Mouse (Mus musculus): ENCODE data around the gene Mrps21. TPM values are rescaled to one million over a fixed set of nuclear protein-coding genes. Genes with fewer than 3 reads are reported as not detected.
A peak's percentile ranks its signal among the peaks of the same experiment; 100 is the strongest.
"Not testable (repeated sequence)": the region's sequence is repeated elsewhere in the genome, so short reads cannot be mapped to it uniquely, and the experiment has no call there.

Mrps21 gene
- polyA plus RNA-seq, 1 experiment from 2014 or later: 359 TPM

GRCm38 (mm10) chr3:95894317-95895160 lies 23.2 kb upstream of the Mrps21 start:
- Histone ChIP-seq H3K4me3 (ENCODE audit: low read depth, low read length) (peak overlapping the region; percentile 65), H3K4me2 (ENCODE audit: low read depth, severe bottlenecking) (peak overlapping the region; percentile 83), H3K9me3 (ENCODE audit: control insufficient read depth, low read length) (no peaks in the 10 kb centered on the region), H3K36me3 (ENCODE audit: control insufficient read depth, insufficient read depth, low read length) (0 out of 2 replicates have a peak, but pooled peaks cover 2% of the 10 kb centered on the region), H3K9ac (ENCODE audit: low read length) (peak overlapping the region; percentile 72), H3K27me3 (ENCODE audit: control insufficient read depth, insufficient read depth, low read length) (no peaks in the 10 kb centered on the region), H3K4me1 (ENCODE audit: control insufficient read depth, insufficient read depth, low read length) (peaks cover 15% of the 10 kb centered on the region; the same call in 1 of the 2 replicates), H3K27ac (replicated peaks; ENCODE audit: low read depth, low read length) (no peak overlapping the region)
- 11% methylated on average over 16 of the region's 16 CpGs for WGBS
- DNase-seq (ENCODE audit: low spot score): no peak
- ATAC-seq (ENCODE audit: insufficient number of reproducible peaks, low FRiP score, low TSS enrichment, low read depth): 0 out of 2 replicates have a peak, but pooled peaks have one; percentile 0

- Histone ChIP-seq H3K4me2 (ENCODE audit: low read depth, severe bottlenecking) (peak within 1 kb of the TSS; percentile 83), H3K4me3 (ENCODE audit: low read depth, low read length) (peak within 1 kb of the TSS; percentile 65), H3K9ac (ENCODE audit: low read length) (peak within 1 kb of the TSS; percentile 72), H3K4me1 (ENCODE audit: control insufficient read depth, insufficient read depth, low read length) (peaks cover 15% of the 10 kb centered on the region; the same call in 1 of the 2 replicates), H3K27ac (replicated peaks; ENCODE audit: low read depth, low read length) (0 out of 2 replicates have a peak within 1 kb of the TSS, but pooled peaks have one; percentile 16)
- H3K27me3 ChIP-seq (ENCODE audit: control insufficient read depth, insufficient read depth, low read length); H3K36me3 ChIP-seq (ENCODE audit: control insufficient read depth, insufficient read depth, low read length); H3K9me3 ChIP-seq (ENCODE audit: control insufficient read depth, low read length): not testable (repeated sequence)
- DNase-seq (ENCODE audit: low spot score): peak; percentile 95
- WGBS: under 1% methylated on average over 25 of the region's 43 CpGs
- peak; percentile 95 for ATAC-seq (ENCODE audit: insufficient number of reproducible peaks, low FRiP score, low TSS enrichment, low read depth)
Measured at GRCm38 (mm10) chr3:95893606-95894316, 22.4 kb upstream of the Mrps21 start, which contains the start of gene Aph1a. TSS of gene Aph1a (plus strand) at chr3:95893969.

- DNase-seq (ENCODE audit: low spot score) (no peak), ATAC-seq (ENCODE audit: insufficient number of reproducible peaks, low FRiP score, low TSS enrichment, low read depth) (no peak)
- Histone ChIP-seq H3K4me1 (ENCODE audit: control insufficient read depth, insufficient read depth, low read length) (peaks cover 15% of the 10 kb centered on the region; the same call in 1 of the 2 replicates), H3K4me2 (ENCODE audit: low read depth, severe bottlenecking) (peak overlapping the region; percentile 42), H3K9me3 (ENCODE audit: control insufficient read depth, low read length) (no peaks in the 10 kb centered on the region), H3K27me3 (ENCODE audit: control insufficient read depth, insufficient read depth, low read length) (no peaks in the 10 kb centered on the region), H3K27ac (replicated peaks; ENCODE audit: low read depth, low read length) (0 out of 2 replicates have a peak overlapping the region, but pooled peaks have one; percentile 16), H3K9ac (ENCODE audit: low read length) (no peak overlapping the region; the same call in 1 of the 2 replicates), H3K36me3 (ENCODE audit: control insufficient read depth, insufficient read depth, low read length) (0 out of 2 replicates have a peak, but pooled peaks cover 2% of the 10 kb centered on the region), H3K4me3 (ENCODE audit: low read depth, low read length) (peak overlapping the region; percentile 65)
- 11% methylated on average over 7 of the region's 7 CpGs for WGBS
Measured at GRCm38 (mm10) chr3:95893126-95893525, 21.8 kb upstream of the Mrps21 start.

- peak overlapping the region; percentile 35; the same call in 1 of the 2 replicates for H3K9ac ChIP-seq (ENCODE audit: low read length)
- H3K4me2 ChIP-seq (ENCODE audit: low read depth, severe bottlenecking): peak overlapping the region; percentile 29; the same call in 1 of the 2 replicates
- no peak overlapping the region for H3K4me3 ChIP-seq (ENCODE audit: low read depth, low read length)
- no peaks in the 10 kb centered on the region for H3K9me3 ChIP-seq (ENCODE audit: control insufficient read depth, low read length)
- H3K36me3 ChIP-seq (ENCODE audit: control insufficient read depth, insufficient read depth, low read length): no peaks in the 10 kb centered on the region
- DNase-seq (ENCODE audit: low spot score): no peak
- peaks cover 15% of the 10 kb centered on the region; the same call in 1 of the 2 replicates for H3K4me1 ChIP-seq (ENCODE audit: control insufficient read depth, insufficient read depth, low read length)
- 0 out of 2 replicates have a peak overlapping the region, but pooled peaks have one; percentile 4 for H3K27ac ChIP-seq (replicated peaks; ENCODE audit: low read depth, low read length)
- 35% methylated on average over 11 of the region's 11 CpGs for WGBS
- no peak for ATAC-seq (ENCODE audit: insufficient number of reproducible peaks, low FRiP score, low TSS enrichment, low read depth)
- H3K27me3 ChIP-seq (ENCODE audit: control insufficient read depth, insufficient read depth, low read length): no peaks in the 10 kb centered on the region
Measured at GRCm38 (mm10) chr3:95892066-95893052, 21.0 kb upstream of the Mrps21 start.

- Histone ChIP-seq H3K9ac (ENCODE audit: low read length) (peak within 1 kb of the TSS; percentile 35; the same call in 1 of the 2 replicates), H3K36me3 (ENCODE audit: control insufficient read depth, insufficient read depth, low read length) (no peaks in the 10 kb centered on the region), H3K4me2 (ENCODE audit: low read depth, severe bottlenecking) (peak within 1 kb of the TSS; percentile 29; the same call in 1 of the 2 replicates), H3K27ac (replicated peaks; ENCODE audit: low read depth, low read length) (0 out of 2 replicates have a peak within 1 kb of the TSS, but pooled peaks have one; percentile 30), H3K9me3 (ENCODE audit: control insufficient read depth, low read length) (no peaks in the 10 kb centered on the region), H3K27me3 (ENCODE audit: control insufficient read depth, insufficient read depth, low read length) (no peaks in the 10 kb centered on the region), H3K4me3 (ENCODE audit: low read depth, low read length) (no peak within 1 kb of the TSS), H3K4me1 (ENCODE audit: control insufficient read depth, insufficient read depth, low read length) (peaks cover 15% of the 10 kb centered on the region; the same call in 1 of the 2 replicates)
- DNase-seq (ENCODE audit: low spot score): no peak
- 26% methylated on average over 12 of the region's 12 CpGs for WGBS
- ATAC-seq (ENCODE audit: insufficient number of reproducible peaks, low FRiP score, low TSS enrichment, low read depth): no peak
Measured at GRCm38 (mm10) chr3:95891211-95892065, 20.1 kb upstream of the Mrps21 start, which contains the start of gene BC028528. TSS of gene BC028528 (minus strand) at chr3:95892005.

DNA sequence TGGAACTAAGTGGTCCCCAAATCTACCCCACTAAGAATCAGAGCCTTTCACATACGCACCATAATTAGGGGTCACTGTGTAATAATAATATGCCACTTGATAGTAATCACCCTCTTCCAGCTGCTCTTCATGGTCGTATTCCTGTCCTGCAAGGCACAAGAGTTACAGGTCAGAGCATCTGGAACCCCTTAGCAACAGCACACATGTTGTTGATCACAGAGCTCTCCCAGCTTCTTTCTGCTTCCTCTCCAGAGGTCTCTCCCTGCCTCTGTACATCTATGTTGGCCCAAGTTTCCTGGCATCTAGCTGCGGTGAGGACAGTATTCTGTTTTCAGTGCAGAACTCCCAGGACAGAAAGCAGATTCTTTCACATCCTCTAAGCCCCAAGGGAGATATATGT lies 18.3 kb upstream of the Mrps21 start:
- H3K36me3 ChIP-seq (ENCODE audit: control insufficient read depth, insufficient read depth, low read length): no peaks in the 10 kb centered on the region
- H3K4me3 ChIP-seq (ENCODE audit: low read depth, low read length): no peak overlapping the region
- no peaks in the 10 kb centered on the region for H3K27me3 ChIP-seq (ENCODE audit: control insufficient read depth, insufficient read depth, low read length)
- DNase-seq (ENCODE audit: low spot score): peak; percentile 67
- no peak overlapping the region for H3K4me2 ChIP-seq (ENCODE audit: low read depth, severe bottlenecking)
- H3K9me3 ChIP-seq (ENCODE audit: control insufficient read depth, low read length): no peaks in the 10 kb centered on the region
- ATAC-seq (ENCODE audit: insufficient number of reproducible peaks, low FRiP score, low TSS enrichment, low read depth): no peak
- H3K27ac ChIP-seq (replicated peaks; ENCODE audit: low read depth, low read length): no peak overlapping the region
- 17% methylated on average over 3 of the region's 3 CpGs for WGBS
- no peak overlapping the region for H3K9ac ChIP-seq (ENCODE audit: low read length)
- peaks cover 11% of the 10 kb centered on the region; the same call in 1 of the 2 replicates for H3K4me1 ChIP-seq (ENCODE audit: control insufficient read depth, insufficient read depth, low read length)

- no peaks in the 10 kb centered on the region for H3K36me3 ChIP-seq (ENCODE audit: control insufficient read depth, insufficient read depth, low read length)
- H3K4me1 ChIP-seq (ENCODE audit: control insufficient read depth, insufficient read depth, low read length): peaks cover 14% of the 10 kb centered on the region
- no peaks in the 10 kb centered on the region for H3K27me3 ChIP-seq (ENCODE audit: control insufficient read depth, insufficient read depth, low read length)
- DNase-seq (ENCODE audit: low spot score) (no peak), ATAC-seq (ENCODE audit: insufficient number of reproducible peaks, low FRiP score, low TSS enrichment, low read depth) (no peak)
- no peak overlapping the region for H3K27ac ChIP-seq (replicated peaks; ENCODE audit: low read depth, low read length)
- no peak overlapping the region for H3K4me2 ChIP-seq (ENCODE audit: low read depth, severe bottlenecking)
- no peak overlapping the region for H3K9ac ChIP-seq (ENCODE audit: low read length)
- H3K4me3 ChIP-seq (ENCODE audit: low read depth, low read length): no peak overlapping the region
- H3K9me3 ChIP-seq (ENCODE audit: control insufficient read depth, low read length): no peaks in the 10 kb centered on the region
- 74% methylated on average over 4 of the region's 4 CpGs for WGBS
Measured at GRCm38 (mm10) chr3:95887596-95887995, 16.3 kb upstream of the Mrps21 start.

Measured in limb, embryonic 11.5 days (tissue).